Mouse (Mus musculus): ENCODE data around the gene Trio.

Gene Trio

GRCm38 (mm10) chr15:28041158-28041865 is 15.7 kb upstream of the Trio start:
- no peak for DNase-seq (ENCODE audit: inconsistent age in 2 of 2, low spot score in 1 of 2)

GRCm38 (mm10) chr15:28037651-28038050 is 12.0 kb upstream of the Trio start:
- no peak for DNase-seq (ENCODE audit: inconsistent age in 2 of 2, low spot score in 1 of 2)

GRCm38 (mm10) chr15:28035601-28036000 is 10.0 kb upstream of the Trio start:
- DNase-seq (ENCODE audit: inconsistent age in 2 of 2, low spot score in 1 of 2): no peak

GRCm38 (mm10) chr15:28034636-28035035 is 9.0 kb upstream of the Trio start:
- DNase-seq (ENCODE audit: inconsistent age in 2 of 2, low spot score in 1 of 2): no peak

GRCm38 (mm10) chr15:28029371-28029770 is 3.7 kb upstream of the Trio start:
- DNase-seq (ENCODE audit: inconsistent age in 2 of 2, low spot score in 1 of 2): no peak

- no peak for DNase-seq (ENCODE audit: inconsistent age in 2 of 2, low spot score in 1 of 2)
These were observed 2.9 kb upstream of the Trio start for GRCm38 (mm10) chr15:28028542-28028941.

- no peak for DNase-seq (ENCODE audit: inconsistent age in 2 of 2, low spot score in 1 of 2)
These were observed 476 bp upstream of the Trio start for GRCm38 (mm10) chr15:28026167-28026481.

GRCm38 (mm10) chr15:28024965-28025338 is 696 bp downstream of the Trio start:
- DNase-seq (ENCODE audit: inconsistent age in 2 of 2, low spot score in 1 of 2): peak; percentile 72 to 90

- peak; percentile 86 to 93 for DNase-seq (ENCODE audit: inconsistent age in 2 of 2, low spot score in 1 of 2)
These were observed 1.4 kb downstream of the Trio start for GRCm38 (mm10) chr15:28024031-28024964.

GRCm38 (mm10) chr15:28021591-28022209 is 3.9 kb downstream of the Trio start:
- DNase-seq (ENCODE audit: inconsistent age in 2 of 2, low spot score in 1 of 2): peak; percentile 61 to 88

- no peak for DNase-seq (ENCODE audit: inconsistent age in 2 of 2, low spot score in 1 of 2)
These were observed 6.1 kb downstream of the Trio start for GRCm38 (mm10) chr15:28019393-28020070.

GRCm38 (mm10) chr15:28007516-28007915 is 18.1 kb downstream of the Trio start:
- no peak for DNase-seq (ENCODE audit: inconsistent age in 2 of 2, low spot score in 1 of 2)

- no peak for DNase-seq (ENCODE audit: inconsistent age in 2 of 2, low spot score in 1 of 2)
These were observed 21.4 kb downstream of the Trio start for GRCm38 (mm10) chr15:28004192-28004767.

- no peak for DNase-seq (ENCODE audit: inconsistent age in 2 of 2, low spot score in 1 of 2)
These were observed 23.1 kb downstream of the Trio start for GRCm38 (mm10) chr15:28002515-28002914.

GRCm38 (mm10) chr15:28001299-28001698 is 24.3 kb downstream of the Trio start:
- no peak for DNase-seq (ENCODE audit: inconsistent age in 2 of 2, low spot score in 1 of 2)

- no peak for DNase-seq (ENCODE audit: inconsistent age in 2 of 2, low spot score in 1 of 2)
These were observed 26.9 kb downstream of the Trio start for GRCm38 (mm10) chr15:27998621-27999359.

- no peak for DNase-seq (ENCODE audit: inconsistent age in 2 of 2, low spot score in 1 of 2)
These were observed 27.7 kb downstream of the Trio start for GRCm38 (mm10) chr15:27997917-27998316.

- peak; percentile 45 to 61 for DNase-seq (ENCODE audit: inconsistent age in 2 of 2, low spot score in 1 of 2)
These were observed 28.2 kb downstream of the Trio start for GRCm38 (mm10) chr15:27997391-27997841.

GRCm38 (mm10) chr15:27996750-27997149 is 28.9 kb downstream of the Trio start:
- DNase-seq (ENCODE audit: inconsistent age in 2 of 2, low spot score in 1 of 2): no peak

- no peak for DNase-seq (ENCODE audit: inconsistent age in 2 of 2, low spot score in 1 of 2)
These were observed 30.2 kb downstream of the Trio start for GRCm38 (mm10) chr15:27995421-27995820.
